Mouse (Mus musculus): Measurements from ENCODE around the gene Med29.

The Med29 gene

GRCm38 (mm10) chr7:28354596-28354995 lies 37.9 kb downstream of the Med29 start:
- no peak for DNase-seq (ENCODE audit: low read depth, low spot score)

GRCm38 (mm10) chr7:28354113-28354581 lies 38.4 kb downstream of the Med29 start:
- DNase-seq (ENCODE audit: low read depth, low spot score) = no peak

DNA sequence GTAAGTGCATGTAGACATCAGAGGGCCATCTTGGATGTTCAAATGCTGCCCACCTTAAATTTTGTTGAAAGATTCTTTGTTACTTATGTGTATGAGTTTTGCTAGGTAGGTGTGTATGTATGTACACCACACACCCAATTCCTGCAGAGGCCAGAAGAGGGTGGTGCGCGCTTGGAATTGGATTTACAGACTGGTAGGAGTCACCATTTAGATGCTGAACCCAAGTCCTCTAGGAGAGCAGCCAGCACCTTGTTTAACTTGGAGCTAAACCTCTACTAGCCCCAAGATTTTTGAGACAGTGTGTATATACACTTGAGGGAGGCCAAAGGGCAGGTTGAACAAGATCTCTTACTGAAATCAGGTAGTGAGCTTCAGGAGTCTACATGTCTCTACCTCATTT lies 39.2 kb downstream of the Med29 start:
- no peak for DNase-seq (ENCODE audit: low read depth, low spot score)

GRCm38 (mm10) chr7:28351676-28352191 lies 40.8 kb downstream of the Med29 start:
- DNase-seq (ENCODE audit: low read depth, low spot score) = no peak

GRCm38 (mm10) chr7:28350155-28350883 lies 42.2 kb downstream of the Med29 start, which contains the start of gene Rps16:
TSS of gene Rps16 (plus strand) at chr7:28350652.
- peak; percentile 96 for DNase-seq (ENCODE audit: low read depth, low spot score)

- DNase-seq (ENCODE audit: low read depth, low spot score) = no peak
Measured at GRCm38 (mm10) chr7:28348601-28349000, 43.9 kb downstream of the Med29 start.

DNA sequence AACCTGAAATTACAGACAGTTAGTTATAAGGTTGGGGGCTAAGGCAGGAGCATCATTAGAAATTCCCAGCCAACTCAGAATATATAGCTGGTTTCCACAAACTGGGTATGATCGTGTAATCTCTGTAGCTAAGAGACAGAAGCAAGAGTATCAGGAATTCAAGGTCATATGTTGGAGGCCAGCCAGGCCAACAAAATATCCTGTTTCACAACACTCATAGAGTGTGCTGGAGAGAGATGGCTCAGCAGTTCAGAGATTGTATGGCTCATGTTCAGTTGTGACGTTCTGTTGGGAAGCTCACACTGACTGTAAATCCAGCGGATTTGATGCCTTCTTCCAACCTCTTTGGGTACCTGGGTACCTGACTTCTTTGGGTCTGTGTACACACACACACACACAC lies 44.8 kb downstream of the Med29 start:
- DNase-seq (ENCODE audit: low read depth, low spot score) = no peak

GRCm38 (mm10) chr7:28344637-28345036 lies 47.9 kb downstream of the Med29 start:
- DNase-seq (ENCODE audit: low read depth, low spot score) = peak; percentile 28

DNA sequence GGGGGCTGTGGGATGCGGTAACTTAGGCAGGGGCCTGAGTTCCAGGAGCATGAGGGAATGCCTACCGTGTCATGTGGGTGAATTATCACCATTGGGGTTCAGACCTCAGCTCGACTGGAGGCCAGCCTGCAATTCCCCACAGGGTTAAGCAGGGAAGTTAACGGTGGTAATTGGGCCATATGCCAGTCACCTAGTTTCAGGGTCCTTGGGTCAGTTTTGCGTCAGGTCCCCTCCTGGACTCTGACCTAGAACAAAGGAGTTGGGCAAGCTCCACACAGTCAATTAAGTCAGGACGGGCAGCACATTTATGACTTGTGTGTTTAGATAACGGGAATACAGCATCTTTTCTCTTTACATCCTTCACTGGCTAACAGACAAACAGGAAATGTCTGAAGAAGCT lies 51.1 kb downstream of the Med29 start:
- DNase-seq (ENCODE audit: low read depth, low spot score) = no peak

DNA sequence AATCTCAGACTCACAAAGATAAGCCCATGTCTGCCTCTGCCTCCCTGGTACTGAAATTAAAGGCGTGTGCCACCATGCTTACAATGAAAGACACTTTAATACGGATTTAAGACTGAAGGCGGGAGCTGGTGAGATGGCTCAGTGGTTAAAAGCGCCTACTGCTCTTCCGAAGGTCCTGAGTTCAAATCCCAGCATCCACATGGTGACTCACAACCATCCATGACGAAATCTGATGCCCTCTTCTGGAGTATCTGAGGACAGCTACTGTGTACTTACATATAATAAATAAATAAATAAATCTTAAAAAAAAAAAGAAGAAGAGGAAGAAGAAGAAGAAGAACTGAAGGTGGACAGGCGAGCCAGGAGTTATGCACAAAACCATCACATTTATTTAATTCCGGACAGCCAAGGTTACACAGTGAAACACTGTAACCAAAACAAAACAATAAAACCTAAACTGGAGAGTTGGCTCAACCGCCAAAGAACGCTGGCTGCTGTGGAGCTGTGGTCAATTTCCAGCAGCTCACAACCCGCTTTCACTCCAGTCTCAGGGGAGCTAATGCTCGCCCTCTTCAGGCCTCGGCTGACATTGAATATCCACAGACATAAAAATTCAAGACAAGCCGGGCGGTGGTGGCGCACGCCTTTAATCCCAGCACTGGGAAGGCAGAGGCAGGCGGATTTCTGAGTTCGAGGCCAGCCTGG lies 53.1 kb downstream of the Med29 start:
- no peak for DNase-seq (ENCODE audit: low read depth, low spot score)

DNA sequence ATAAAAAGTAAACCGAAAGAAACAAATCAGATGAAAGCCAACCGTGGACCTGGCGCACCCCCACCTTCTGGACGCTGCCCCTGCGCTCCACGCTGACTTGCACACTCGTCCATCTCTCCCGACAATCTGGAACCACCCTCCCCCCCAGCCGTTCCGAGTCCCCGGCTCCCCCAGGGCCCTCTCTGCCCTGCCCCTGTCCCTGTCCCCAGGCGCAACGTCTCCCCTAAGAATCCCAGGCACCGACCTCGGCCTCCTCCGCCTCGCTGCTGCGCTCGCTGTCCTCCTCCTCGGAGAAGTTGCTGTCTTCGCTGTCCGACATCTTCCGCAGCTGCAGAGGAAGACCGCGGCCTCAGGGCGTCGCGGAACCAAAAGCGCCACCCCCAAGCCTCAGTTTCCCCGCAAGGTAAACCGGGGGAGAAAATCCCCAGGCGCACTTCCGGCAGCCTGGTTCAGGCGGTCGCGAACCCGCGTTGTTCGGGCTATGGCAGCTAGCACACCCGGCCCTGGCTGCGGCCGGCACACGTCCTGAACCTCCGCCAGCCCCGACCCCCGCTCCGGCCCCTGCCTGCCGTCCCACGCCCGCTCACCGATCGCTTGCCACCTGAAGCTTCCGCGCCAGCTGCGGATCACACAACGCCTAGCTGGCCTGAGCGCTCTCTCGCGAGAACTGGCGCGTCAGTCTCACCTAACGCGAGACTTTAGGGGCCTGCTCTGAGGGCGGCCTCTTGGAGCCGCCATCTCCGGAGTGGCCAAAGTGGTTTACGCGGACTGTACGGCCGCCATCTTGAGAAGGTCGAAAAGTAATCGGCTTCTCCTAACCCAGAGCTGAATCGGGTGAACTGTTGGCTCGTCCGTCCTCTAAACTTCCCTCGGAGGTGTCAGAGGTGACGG lies 54.2 kb downstream of the Med29 start, which contains the start of gene Supt5:
Gene Supt5, minus strand, starts transcription at position 639 of the 891 bp plus-strand sequence.
- DNase-seq (ENCODE audit: low read depth, low spot score) = peak; percentile 96

Measured in telencephalon, adult 2 months (tissue).